7 mouse cellular contexts compared by ENCODE assay signal in the genomic region with DNA sequence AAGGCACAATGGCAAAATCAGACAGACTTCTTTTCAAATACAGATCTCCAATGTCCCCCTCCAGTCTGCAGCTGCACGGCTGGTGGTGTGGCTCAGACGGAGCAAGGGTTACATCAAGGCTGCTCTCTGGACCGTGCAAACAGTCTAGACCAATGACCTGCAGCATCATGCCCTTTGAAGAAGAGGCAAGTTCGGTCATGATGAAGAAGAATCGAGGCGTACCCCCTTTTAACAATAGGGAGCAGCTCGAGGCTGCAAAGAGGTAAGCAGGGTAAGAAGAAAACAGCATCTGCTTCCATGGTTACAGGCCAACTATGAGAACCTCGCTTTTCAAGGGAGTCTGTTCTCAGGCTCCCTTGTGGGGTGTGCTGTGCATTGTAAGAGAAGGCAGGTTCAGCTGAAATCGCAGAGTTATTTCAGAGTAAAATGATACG.
A peak's percentile ranks its signal among the peaks of the same experiment; 100 is the strongest.
DNase-seq lines count a peak whose midpoint lies in the region; ATAC-seq and TF ChIP-seq lines count a peak whose summit lies in the region.

No protein-coding gene starts in this region.

- peak overlapping the region; percentile 53 for H3K4me2 ChIP-seq in liver, postnatal 0 days (ENCODE audit: low read depth, low read length)
- H3K4me2 ChIP-seq in stomach, embryonic 14.5 days (replicated peaks; ENCODE audit: low read depth, low read length): peak overlapping the region; percentile 14; the same call in 1 of the 2 replicates

- DNase-seq in urinary bladder, postnatal 14 days (ENCODE audit: low spot score): peak; percentile 5
- DNase-seq in urinary bladder, postnatal 36 days (ENCODE audit: low spot score in 2 of 2): no peak
- DNase-seq in frontal cortex, adult 2 months (ENCODE audit: extremely low spot score in 1 of 2, low spot score in 1 of 2): peak; percentile 24 to 53
- peak; percentile 63 for DNase-seq in kidney, postnatal 14 days
- DNase-seq in liver, postnatal 0 days: no peak
- no peak for DNase-seq in lung, postnatal 10 days

- no peaks in the 10 kb centered on the region for H3K27me3 ChIP-seq in liver, postnatal 0 days (ENCODE audit: insufficient read depth, low read length)
- no peaks in the 10 kb centered on the region for H3K27me3 ChIP-seq in stomach, embryonic 14.5 days (ENCODE audit: control insufficient read depth, insufficient read depth, low read length)

- TF ChIP-seq EP300 in liver, postnatal 0 days (IDR thresholded peaks at IDR 0.05; ENCODE audit: low read depth): no peak

- ATAC-seq in liver, postnatal 0 days: peak; percentile 67; the same call in 1 of the 2 replicates
- ATAC-seq in stomach, embryonic 14.5 days (ENCODE audit: insufficient number of reproducible peaks, insufficient read depth, low FRiP score, low read depth): 0 out of 2 replicates have a peak, but pooled peaks have one; percentile 42

- no peaks in the 10 kb centered on the region for H3K9me3 ChIP-seq in liver, postnatal 0 days (ENCODE audit: low read length)
- H3K9me3 ChIP-seq in stomach, embryonic 14.5 days (ENCODE audit: control insufficient read depth, low read depth, low read length): no peaks in the 10 kb centered on the region

- no peak overlapping the region for H3K9ac ChIP-seq in liver, postnatal 0 days (replicated peaks)
- no peak overlapping the region for H3K9ac ChIP-seq in stomach, embryonic 14.5 days (replicated peaks; ENCODE audit: low read depth, low read length)

- H3K4me3 ChIP-seq in liver, postnatal 0 days (ENCODE audit: low read depth, low read length): 0 out of 2 replicates have a peak overlapping the region, but pooled peaks have one; percentile 13
- no peak overlapping the region for H3K4me3 ChIP-seq in stomach, embryonic 14.5 days (ENCODE audit: low read depth, low read length)

- TF ChIP-seq CTCF in liver, postnatal 0 days (IDR thresholded peaks at IDR 0.05; ENCODE audit: low read depth): no peak

- H3K27ac ChIP-seq in liver, postnatal 0 days (ENCODE audit: low read depth): no peak overlapping the region
- H3K27ac ChIP-seq in stomach, embryonic 14.5 days (ENCODE audit: low read length): peak overlapping the region; percentile 22; the same call in 1 of the 2 replicates

- H3K4me1 ChIP-seq in liver, postnatal 0 days (ENCODE audit: insufficient read depth): no peaks in the 10 kb centered on the region
- H3K4me1 ChIP-seq in stomach, embryonic 14.5 days (ENCODE audit: control insufficient read depth, insufficient read depth, low read length): peaks cover 11% of the 10 kb centered on the region; the same call in 1 of the 2 replicates

- WGBS in liver, postnatal 0 days (ENCODE audit: insufficient replicate concordance): 55% methylated on average over 10 of the region's 10 CpGs
- WGBS in stomach, embryonic 14.5 days: 35% methylated on average over 10 of the region's 10 CpGs

- H3K36me3 ChIP-seq in liver, postnatal 0 days (replicated peaks; ENCODE audit: insufficient read depth, low read length): no peaks in the 10 kb centered on the region
- no peaks in the 10 kb centered on the region for H3K36me3 ChIP-seq in stomach, embryonic 14.5 days (ENCODE audit: control insufficient read depth, insufficient read depth, low read length)

Comparison
In these comparisons a context has a peak if more than half of its experiments do, and no peak if none do; other contexts are left out.
1. DNase-seq: peak in urinary bladder, postnatal 14 days (single experiment), frontal cortex, adult 2 months (2 of 2) and kidney, postnatal 14 days (single experiment); none in urinary bladder, postnatal 36 days (0 of 2), liver, postnatal 0 days (single experiment) and lung, postnatal 10 days (single experiment).